Mouse (Mus musculus): Measurements from ENCODE around the gene Gm3453.
"Not testable (repeated sequence)": the region's sequence is repeated elsewhere in the genome, so short reads cannot be mapped to it uniquely, and the experiment has no call there.

Gm3453 gene

DNA sequence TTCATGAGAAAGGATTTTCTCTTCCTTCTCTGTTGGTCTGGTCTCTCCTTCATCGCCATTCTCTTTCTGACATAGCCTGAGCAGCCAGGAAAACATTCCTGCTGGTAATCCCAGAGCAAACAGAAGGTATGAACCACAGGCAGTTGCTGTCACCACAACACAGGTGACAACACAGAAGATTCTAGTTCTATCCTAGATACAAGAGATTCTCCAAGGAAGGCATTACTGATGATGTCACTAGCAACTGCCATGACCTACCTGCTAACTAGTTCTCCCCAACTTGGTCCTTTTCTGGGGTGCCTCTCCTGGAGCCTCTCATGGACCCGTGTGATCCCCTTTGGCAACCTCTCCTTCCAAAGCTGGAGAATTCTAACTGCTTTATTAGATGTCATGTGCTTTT lies at the start of gene Gm3453:
Gene Gm3453, minus strand, starts transcription at position 101 of the 400 bp plus-strand sequence.
- DNase-seq (ENCODE audit: low read depth, low spot score) = not testable (repeated sequence)

DNA sequence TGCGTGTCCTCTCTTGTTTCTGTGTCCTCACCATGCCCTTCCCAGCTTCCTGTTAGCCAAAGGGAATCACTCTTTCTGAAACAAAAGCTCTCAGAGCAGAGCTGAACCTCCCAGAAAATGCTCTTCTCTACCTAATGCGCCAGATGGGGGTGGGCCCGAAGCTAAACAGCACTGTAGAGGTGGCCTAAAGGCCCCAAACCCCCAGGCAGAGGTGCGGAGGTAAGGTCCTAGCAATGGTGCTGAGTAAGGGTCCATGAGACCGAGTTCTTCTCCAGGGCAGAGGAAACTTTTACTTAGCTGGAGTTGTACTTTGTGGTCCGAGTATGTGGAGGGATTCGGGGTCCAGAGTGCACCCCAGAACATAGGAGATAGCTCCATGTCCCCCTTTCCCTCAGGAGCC lies 8.2 kb upstream of the Gm3453 start:
- not testable (repeated sequence) for DNase-seq (ENCODE audit: low read depth, low spot score)

DNA sequence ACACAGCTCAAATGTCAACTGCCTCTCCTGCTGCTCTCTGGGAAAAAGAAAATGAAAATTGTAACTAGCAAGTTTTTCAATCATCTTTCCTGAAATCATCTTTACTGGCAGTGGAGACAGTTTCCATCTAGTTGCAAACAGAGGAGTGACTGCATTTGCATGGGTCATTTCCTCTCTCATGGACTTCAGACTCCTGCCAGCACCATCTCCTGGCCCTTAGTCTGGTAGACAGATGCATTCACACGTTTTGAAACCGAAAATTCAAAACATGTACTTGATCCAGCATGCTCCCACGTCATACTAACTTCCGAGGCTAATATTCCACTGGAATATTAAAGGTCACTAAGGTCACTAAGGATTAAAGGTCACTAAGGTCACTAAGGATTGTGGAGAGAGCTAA lies 16.5 kb downstream of the Gm3453 start:
- not testable (repeated sequence) for DNase-seq (ENCODE audit: low read depth, low spot score)

DNA sequence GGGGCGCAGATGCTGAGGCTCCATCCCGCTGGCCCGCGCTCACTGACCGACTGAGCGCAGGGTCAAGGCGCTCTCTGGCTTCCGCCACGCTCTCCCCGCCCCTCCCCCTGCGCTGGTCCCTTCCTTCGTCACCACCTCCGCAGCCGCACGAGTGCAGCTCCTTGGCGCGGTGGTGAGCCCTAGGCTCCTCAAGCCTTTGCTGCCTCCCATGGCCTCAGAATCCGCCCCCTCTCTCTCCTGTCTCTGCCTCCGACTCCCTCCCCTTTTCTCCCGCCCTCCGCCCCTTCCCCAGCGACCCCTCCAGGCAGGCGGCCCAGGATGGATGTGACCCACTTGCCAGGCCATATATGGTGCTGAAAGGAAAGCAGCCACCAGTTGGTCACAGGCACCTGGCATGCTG lies 17.3 kb downstream of the Gm3453 start, which contains the start of gene Gm3248:
Gene Gm3248, minus strand, starts transcription at position 111 of the 400 bp plus-strand sequence.
- DNase-seq (ENCODE audit: low read depth, low spot score) = not testable (repeated sequence)

GRCm38 (mm10) chr14:5961102-5961501 lies 17.8 kb downstream of the Gm3453 start:
- not testable (repeated sequence) for DNase-seq (ENCODE audit: low read depth, low spot score)

DNA sequence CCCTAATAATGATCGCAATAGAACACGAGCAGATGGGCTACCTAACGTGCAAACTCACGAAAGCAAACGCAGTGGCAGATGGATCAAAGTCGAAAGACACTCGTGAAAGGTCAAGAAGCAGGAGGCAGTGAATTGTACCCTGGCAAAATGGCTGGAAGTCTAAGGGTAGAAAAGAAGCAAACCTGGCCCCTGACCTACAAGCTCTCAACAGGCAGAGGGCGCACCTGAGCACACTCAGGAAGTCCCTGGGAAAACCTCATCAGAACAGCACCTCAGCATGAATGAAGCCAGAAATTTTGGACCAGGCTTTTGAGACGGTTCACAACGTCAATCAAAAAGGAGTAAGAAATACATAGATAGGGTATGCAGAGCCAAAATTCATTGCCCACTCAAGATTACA lies 18.5 kb downstream of the Gm3453 start:
- not testable (repeated sequence) for DNase-seq (ENCODE audit: low read depth, low spot score)

- not testable (repeated sequence) for DNase-seq (ENCODE audit: low read depth, low spot score)
Measured at GRCm38 (mm10) chr14:5923276-5923675, 55.7 kb downstream of the Gm3453 start.
